Mouse (Mus musculus): ENCODE results near the gene Zfhx3.

GRCm38 (mm10) chr8:108920151-108920550 lies 977.7 kb downstream of the Zfhx3 start:
- no peak for TF ChIP-seq POLR2A (IDR thresholded peaks at IDR 0.05; ENCODE audit: low read depth, low read length)
- TF ChIP-seq CTCF (conservative IDR thresholded peaks at IDR 0.05; ENCODE audit: insufficient read depth, insufficient read length, low read depth, low read length): no peak

All from kidney, adult 2 months (tissue).